Mouse (Mus musculus) limb, embryonic 13.5 days (tissue): ENCODE data around the gene Rnf149. TPM values are rescaled to one million over a fixed set of nuclear protein-coding genes. Genes with fewer than 3 reads are reported as not detected.

ENCODE experiments used
- ATAC-seq: fragments of 200-750 bp; cut with Nextera tagmentation; 2 replicates; pipeline ENCODE4 v1.8.0; 2017; ENCODE audit warnings: low read depth, moderate number of reproducible peaks, moderate TSS enrichment; ENCODE audit not compliant: low FRiP score
- H3K27ac ChIP-seq: fragments of 300-500 bp; sonication (generic); 2 replicates; pipeline ENCODE4 v1.5.1; 2015; ENCODE audit warnings: inconsistent platforms, mild to moderate bottlenecking, moderate library complexity
- H3K27me3 ChIP-seq: fragments of 300-500 bp; sonication (generic); 2 replicates; pipeline ENCODE4 v1.6.1; 2015; ENCODE audit warnings: mild to moderate bottlenecking, inconsistent platforms
- H3K36me3 ChIP-seq: fragments of 300-500 bp; sonication (generic); 2 replicates; pipeline ENCODE4 v1.6.1; 2015; ENCODE audit warnings: inconsistent platforms, mild to moderate bottlenecking, moderate library complexity
- H3K4me1 ChIP-seq: fragments of 300-500 bp; sonication (generic); 2 replicates; pipeline ENCODE4 v1.6.1; 2015; ENCODE audit warnings: inconsistent platforms
- H3K4me2 ChIP-seq: fragments of 300-500 bp; sonication (generic); replicated peaks from 2 replicates; pipeline ENCODE4 v1.6.1; 2015; ENCODE audit warnings: inconsistent platforms, mild to moderate bottlenecking, moderate library complexity
- H3K4me3 ChIP-seq: fragments of 300-500 bp; sonication (generic); 2 replicates; pipeline ENCODE4 v1.5.1; 2015; ENCODE audit warnings: moderate library complexity, mild to moderate bottlenecking, inconsistent platforms
- H3K9ac ChIP-seq: fragments of 300-500 bp; sonication (generic); 2 replicates; pipeline ENCODE4 v1.6.1; 2015; ENCODE audit warnings: mild to moderate bottlenecking, inconsistent platforms
- H3K9me3 ChIP-seq: fragments of 300-500 bp; sonication (generic); 2 replicates; pipeline ENCODE4 v1.6.1; 2016; ENCODE audit warnings: inconsistent platforms
- WGBS: fragments of 180-500 bp; shearing (Covaris S2); methylation state at CpG from one replicate; pipeline ENCODE4 v1.1.7; 2015; 5-methylcytosine and 5-hydroxymethylcytosine counted together
- polyA plus RNA-seq: library from polyadenylated mRNA; unstranded; fragments of >200 nt; fragmentation: Nextera tagmentation; extraction: Ambion mirVana; gene quantifications from 2 replicates; pipeline ENCODE4 v1.2.1, GENCODE M21; 2015

Rnf149 gene
- polyA plus RNA-seq, 1 experiment from 2014 or later, result 27.9 TPM

- Histone ChIP-seq H3K4me1 (no peaks in the 10 kb centered on the region), H3K4me3 (no peak overlapping the region), H3K9me3 (no peaks in the 10 kb centered on the region), H3K9ac (no peak overlapping the region), H3K27me3 (no peaks in the 10 kb centered on the region), H3K4me2 (no peak overlapping the region), H3K27ac (no peak overlapping the region), H3K36me3 (no peaks in the 10 kb centered on the region)
- 66% methylated on average over 7 of the region's 7 CpGs for WGBS
- no peak for ATAC-seq
Measured at GRCm38 (mm10) chr1:39525763-39526162, 51.4 kb downstream of the Rnf149 start.

GRCm38 (mm10) chr1:39522519-39522918, 54.7 kb downstream of the Rnf149 start:
- ATAC-seq, result no peak
- Histone ChIP-seq H3K27ac (no peak overlapping the region), H3K4me1 (no peaks in the 10 kb centered on the region), H3K4me3 (no peak overlapping the region), H3K27me3 (no peaks in the 10 kb centered on the region), H3K9ac (no peak overlapping the region), H3K36me3 (no peaks in the 10 kb centered on the region), H3K4me2 (no peak overlapping the region), H3K9me3 (no peaks in the 10 kb centered on the region)
- 24% methylated on average over 5 of the region's 5 CpGs for WGBS

- WGBS, result 91% methylated on average over 7 of the region's 7 CpGs
- H3K9ac ChIP-seq, result no peak overlapping the region
- no peak overlapping the region for H3K27ac ChIP-seq
- H3K4me3 ChIP-seq, result no peak overlapping the region
- no peaks in the 10 kb centered on the region for H3K4me1 ChIP-seq
- ATAC-seq, result no peak
- no peak overlapping the region for H3K4me2 ChIP-seq
- H3K9me3 ChIP-seq, result no peaks in the 10 kb centered on the region
- H3K36me3 ChIP-seq, result no peaks in the 10 kb centered on the region
- no peaks in the 10 kb centered on the region for H3K27me3 ChIP-seq
Measured at GRCm38 (mm10) chr1:39521326-39521725, 55.9 kb downstream of the Rnf149 start.

- Histone ChIP-seq H3K9ac (no peak overlapping the region), H3K9me3 (no peaks in the 10 kb centered on the region), H3K4me2 (no peak overlapping the region), H3K36me3 (no peaks in the 10 kb centered on the region), H3K27ac (no peak overlapping the region), H3K4me3 (no peak overlapping the region), H3K4me1 (peaks cover 6% of the 10 kb centered on the region), H3K27me3 (no peaks in the 10 kb centered on the region)
- 0 out of 2 replicates have a peak, but pooled peaks have one; percentile 24 for ATAC-seq
- WGBS, result 57% methylated on average over 10 of the region's 10 CpGs
Measured at GRCm38 (mm10) chr1:39515303-39515991, 61.8 kb downstream of the Rnf149 start.

- Histone ChIP-seq H3K36me3 (no peaks in the 10 kb centered on the region), H3K4me2 (no peak overlapping the region), H3K27ac (no peak overlapping the region), H3K4me3 (no peak overlapping the region), H3K4me1 (peaks cover 6% of the 10 kb centered on the region), H3K9me3 (no peaks in the 10 kb centered on the region), H3K27me3 (no peaks in the 10 kb centered on the region), H3K9ac (no peak overlapping the region)
- ATAC-seq, result no peak
- WGBS, result 75% methylated on average over 1 of the region's 1 CpGs
Measured at GRCm38 (mm10) chr1:39512183-39512582, 65.0 kb downstream of the Rnf149 start.

GRCm38 (mm10) chr1:39511775-39512174, 65.4 kb downstream of the Rnf149 start:
- no peaks in the 10 kb centered on the region for H3K9me3 ChIP-seq
- 66% methylated on average over 8 of the region's 8 CpGs for WGBS
- no peak overlapping the region for H3K27ac ChIP-seq
- H3K4me3 ChIP-seq, result no peak overlapping the region
- H3K4me2 ChIP-seq, result no peak overlapping the region
- H3K27me3 ChIP-seq, result no peaks in the 10 kb centered on the region
- no peak for ATAC-seq
- no peaks in the 10 kb centered on the region for H3K36me3 ChIP-seq
- H3K4me1 ChIP-seq, result peaks cover 6% of the 10 kb centered on the region
- no peak overlapping the region for H3K9ac ChIP-seq

- Histone ChIP-seq H3K27ac (no peak overlapping the region), H3K36me3 (no peaks in the 10 kb centered on the region), H3K4me2 (no peak overlapping the region), H3K27me3 (no peaks in the 10 kb centered on the region), H3K4me1 (no peaks in the 10 kb centered on the region), H3K9me3 (no peaks in the 10 kb centered on the region), H3K4me3 (no peak overlapping the region), H3K9ac (no peak overlapping the region)
- 67% methylated on average over 9 of the region's 9 CpGs for WGBS
- no peak for ATAC-seq
Measured at GRCm38 (mm10) chr1:39505600-39505999, 71.6 kb downstream of the Rnf149 start.

GRCm38 (mm10) chr1:39504261-39504660, 72.9 kb downstream of the Rnf149 start:
- H3K36me3 ChIP-seq, result no peaks in the 10 kb centered on the region
- no peak for ATAC-seq
- H3K4me1 ChIP-seq, result no peaks in the 10 kb centered on the region
- no peak overlapping the region for H3K27ac ChIP-seq
- no peak overlapping the region for H3K9ac ChIP-seq
- H3K27me3 ChIP-seq, result 0 out of 2 replicates have a peak, but pooled peaks cover 4% of the 10 kb centered on the region
- no peak overlapping the region for H3K4me3 ChIP-seq
- no peaks in the 10 kb centered on the region for H3K9me3 ChIP-seq
- WGBS, result 5% methylated on average over 1 of the region's 1 CpGs
- H3K4me2 ChIP-seq, result no peak overlapping the region

- Histone ChIP-seq H3K36me3 (no peaks in the 10 kb centered on the region), H3K9me3 (no peaks in the 10 kb centered on the region), H3K4me2 (no peak overlapping the region), H3K4me3 (no peak overlapping the region), H3K4me1 (no peaks in the 10 kb centered on the region), H3K9ac (no peak overlapping the region), H3K27ac (no peak overlapping the region), H3K27me3 (0 out of 2 replicates have a peak, but pooled peaks cover 5% of the 10 kb centered on the region)
- no peak for ATAC-seq
- 84% methylated on average over 17 of the region's 17 CpGs for WGBS
Measured at GRCm38 (mm10) chr1:39502817-39503633, 74.2 kb downstream of the Rnf149 start.

Other genes starting within 250 kb of the Rnf149 start
- gene Rpl31, start 209.6 kb downstream of the Rnf149 start, polyA plus RNA-seq, result 514 and 521 TPM in 2 replicates
- 8.8 and 10.4 TPM in 2 replicates for gene Tbc1d8, start 98.7 kb downstream of the Rnf149 start, polyA plus RNA-seq
- 22.9 and 23.2 TPM in 2 replicates for gene Cnot11, start 42.4 kb downstream of the Rnf149 start, polyA plus RNA-seq
- 0.13 and 0.15 TPM in 2 replicates for gene Creg2, start 74.1 kb upstream of the Rnf149 start, polyA plus RNA-seq
- 1.2 and 1.4 TPM in 2 replicates for gene Rfx8, start 143.6 kb upstream of the Rnf149 start, polyA plus RNA-seq
- not detected in 2 replicates for gene Gm3646, start 227.9 kb upstream of the Rnf149 start, polyA plus RNA-seq